Mouse (Mus musculus) kidney, embryonic 14.5 days (tissue): Measurements from ENCODE around the gene 1700020A23Rik. TPM values are rescaled to one million over a fixed set of nuclear protein-coding genes. Genes with fewer than 3 reads are reported as not detected.

ENCODE experiments used
- ATAC-seq: fragments of 200-750 bp; cut with Nextera tagmentation; 2 replicates; pipeline ENCODE4 v1.8.0; 2017; ENCODE audit warnings: moderate number of reproducible peaks, mild to moderate bottlenecking, moderate TSS enrichment, moderate library complexity; ENCODE audit not compliant: low FRiP score, low TSS enrichment
- H3K27ac ChIP-seq: fragments of 300-500 bp; sonication (generic); 2 replicates; pipeline ENCODE4 v1.5.1; 2014; ENCODE audit warnings: low read depth, mild to moderate bottlenecking, low read length, moderate library complexity, mixed read lengths
- H3K27me3 ChIP-seq: fragments of 300-500 bp; sonication (generic); 2 replicates; pipeline ENCODE4 v1.6.1; 2014; ENCODE audit warnings: mild to moderate bottlenecking, low read length; ENCODE audit not compliant: control insufficient read depth, insufficient read depth
- H3K36me3 ChIP-seq: fragments of 300-500 bp; sonication (generic); 2 replicates; pipeline ENCODE4 v1.6.1; 2014; ENCODE audit warnings: low read length, mixed read lengths; ENCODE audit not compliant: control insufficient read depth, insufficient read depth
- H3K4me1 ChIP-seq: fragments of 300-500 bp; sonication (generic); 2 replicates; pipeline ENCODE4 v1.6.1; 2014; ENCODE audit warnings: low read length, mixed read lengths; ENCODE audit not compliant: control insufficient read depth, insufficient read depth
- H3K4me2 ChIP-seq: fragments of 300-500 bp; sonication (generic); replicated peaks from 2 replicates; pipeline ENCODE4 v1.6.1; 2014; ENCODE audit warnings: low read depth, mild to moderate bottlenecking, low read length
- H3K4me3 ChIP-seq: fragments of 300-500 bp; sonication (generic); 2 replicates; pipeline ENCODE4 v1.5.1; 2014; ENCODE audit warnings: mild to moderate bottlenecking, low read length
- H3K9ac ChIP-seq: fragments of 300-500 bp; sonication (generic); 2 replicates; pipeline ENCODE4 v1.6.1; 2014; ENCODE audit warnings: low read depth, mild to moderate bottlenecking, low read length, moderate library complexity
- H3K9me3 ChIP-seq: fragments of 300-500 bp; sonication (generic); 2 replicates; pipeline ENCODE4 v1.6.1; 2016; ENCODE audit warnings: low read length; ENCODE audit not compliant: control insufficient read depth
- WGBS: fragments of 180-500 bp; shearing (Covaris S2); extraction: QIAGEN DNeasy Blood & Tissue Kit; methylation state at CpG from one replicate; pipeline ENCODE4 v1.1.7; 2014; 5-methylcytosine and 5-hydroxymethylcytosine counted together
- polyA plus RNA-seq: library from polyadenylated mRNA; unstranded; fragments of >200 nt; fragmentation: Nextera tagmentation; extraction: Ambion mirVana; gene quantifications from 2 replicates; pipeline ENCODE4 v1.2.1, GENCODE M21; 2014

1700020A23Rik gene
- polyA plus RNA-seq, 1 experiment from 2014 or later = not detected

- Histone ChIP-seq H3K9ac (no peak overlapping the region), H3K36me3 (no peaks in the 10 kb centered on the region), H3K27me3 (no peaks in the 10 kb centered on the region), H3K27ac (no peak overlapping the region), H3K4me3 (no peak overlapping the region), H3K9me3 (no peaks in the 10 kb centered on the region), H3K4me2 (no peak overlapping the region), H3K4me1 (peaks cover 20% of the 10 kb centered on the region)
- no peak for ATAC-seq
- WGBS = 81% methylated on average over 6 of the region's 6 CpGs
Measured at GRCm38 (mm10) chr2:130453421-130453820, 48.4 kb downstream of the 1700020A23Rik start.

- Histone ChIP-seq H3K9me3 (no peaks in the 10 kb centered on the region), H3K36me3 (no peaks in the 10 kb centered on the region), H3K4me2 (no peak overlapping the region), H3K4me3 (no peak overlapping the region), H3K4me1 (peaks cover 16% of the 10 kb centered on the region), H3K27ac (no peak overlapping the region), H3K27me3 (no peaks in the 10 kb centered on the region), H3K9ac (no peak overlapping the region)
- 90% methylated on average over 6 of the region's 6 CpGs for WGBS
- no peak for ATAC-seq
Measured at GRCm38 (mm10) chr2:130454748-130455370, 49.8 kb downstream of the 1700020A23Rik start.

Other genes starting within 250 kb of the 1700020A23Rik start
- 753 and 776 TPM in 2 replicates for gene Snrpb, start 225.9 kb upstream of the 1700020A23Rik start, polyA plus RNA-seq
- not detected in 2 replicates for gene Tmc2, start 210.1 kb upstream of the 1700020A23Rik start, polyA plus RNA-seq
- gene Nop56, start 130.8 kb upstream of the 1700020A23Rik start, polyA plus RNA-seq = 311 and 354 TPM in 2 replicates
- gene Idh3b, start 120.7 kb upstream of the 1700020A23Rik start, polyA plus RNA-seq = 175 and 181 TPM in 2 replicates
- gene Ebf4, start 110.1 kb upstream of the 1700020A23Rik start, polyA plus RNA-seq = 2.8 and 3.1 TPM in 2 replicates
- gene Cpxm1, start 7.7 kb upstream of the 1700020A23Rik start, polyA plus RNA-seq = 51.6 and 63.8 TPM in 2 replicates
- not detected in 2 replicates for gene Gm28372, start within 50 bp of the 1700020A23Rik start, polyA plus RNA-seq
- not detected in 2 replicates for gene Tmem239, start 1.2 kb downstream of the 1700020A23Rik start, polyA plus RNA-seq
- 72.3 and 79.2 TPM in 2 replicates for gene Vps16, start 19.1 kb downstream of the 1700020A23Rik start, polyA plus RNA-seq
- gene Pced1a, start 19.4 kb downstream of the 1700020A23Rik start, polyA plus RNA-seq = 13.0 and 15.0 TPM in 2 replicates
- 64.3 and 107 TPM in 2 replicates for gene Ptpra, start 45.0 kb downstream of the 1700020A23Rik start, polyA plus RNA-seq
- gene Mrps26, start 158.5 kb downstream of the 1700020A23Rik start, polyA plus RNA-seq = 99.1 and 111 TPM in 2 replicates
- gene Oxt, start 170.9 kb downstream of the 1700020A23Rik start, polyA plus RNA-seq = not detected in 2 replicates
- not detected in 2 replicates for gene Avp, start 177.3 kb downstream of the 1700020A23Rik start, polyA plus RNA-seq
- 9.8 and 22.5 TPM in 2 replicates for gene Fastkd5, start 224.8 kb downstream of the 1700020A23Rik start, polyA plus RNA-seq
- gene Ubox5, start 224.8 kb downstream of the 1700020A23Rik start, polyA plus RNA-seq = 13.0 and 16.2 TPM in 2 replicates
- 3.7 and 4.7 TPM in 2 replicates for gene Lzts3, start 237.5 kb downstream of the 1700020A23Rik start, polyA plus RNA-seq